Mouse (Mus musculus): ENCODE measurements around the gene Neil3.
A peak's percentile ranks its signal among the peaks of the same experiment; 100 is the strongest.

DNA sequence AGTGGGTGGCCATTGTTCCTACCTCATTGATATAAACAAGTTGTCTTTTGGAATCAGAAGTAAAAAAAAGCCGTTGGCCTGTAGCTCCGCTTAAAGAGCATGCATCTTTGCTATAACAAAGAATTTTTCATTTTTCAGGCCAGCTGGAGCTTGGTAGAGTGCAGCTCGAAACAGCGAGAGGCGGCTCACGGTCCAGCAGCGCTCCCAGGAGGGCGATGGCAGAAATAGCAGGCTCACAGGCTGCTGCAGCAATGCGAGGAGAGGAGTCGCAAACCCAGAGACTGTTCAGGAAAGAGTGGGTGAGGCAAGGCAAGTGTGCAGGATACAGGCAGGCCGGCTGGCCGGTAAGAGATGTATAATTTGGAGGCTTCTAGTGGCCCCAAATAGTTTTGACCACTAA is 42.0 kb upstream of the Neil3 start:
- TF ChIP-seq CTCF (IDR thresholded peaks at IDR 0.05; ENCODE audit: extremely low read depth, insufficient read length, insufficient replicate concordance, low read depth, low read length) (peak; percentile 42; the same call in 1 of the 2 replicates), POLR2A (IDR thresholded peaks at IDR 0.05; ENCODE audit: low read depth, low read length) (no peak)

Data from small intestine, adult 2 months (tissue).